Mouse (Mus musculus): ENCODE measurements around the gene Poc1b.

Gene Poc1b

DNA sequence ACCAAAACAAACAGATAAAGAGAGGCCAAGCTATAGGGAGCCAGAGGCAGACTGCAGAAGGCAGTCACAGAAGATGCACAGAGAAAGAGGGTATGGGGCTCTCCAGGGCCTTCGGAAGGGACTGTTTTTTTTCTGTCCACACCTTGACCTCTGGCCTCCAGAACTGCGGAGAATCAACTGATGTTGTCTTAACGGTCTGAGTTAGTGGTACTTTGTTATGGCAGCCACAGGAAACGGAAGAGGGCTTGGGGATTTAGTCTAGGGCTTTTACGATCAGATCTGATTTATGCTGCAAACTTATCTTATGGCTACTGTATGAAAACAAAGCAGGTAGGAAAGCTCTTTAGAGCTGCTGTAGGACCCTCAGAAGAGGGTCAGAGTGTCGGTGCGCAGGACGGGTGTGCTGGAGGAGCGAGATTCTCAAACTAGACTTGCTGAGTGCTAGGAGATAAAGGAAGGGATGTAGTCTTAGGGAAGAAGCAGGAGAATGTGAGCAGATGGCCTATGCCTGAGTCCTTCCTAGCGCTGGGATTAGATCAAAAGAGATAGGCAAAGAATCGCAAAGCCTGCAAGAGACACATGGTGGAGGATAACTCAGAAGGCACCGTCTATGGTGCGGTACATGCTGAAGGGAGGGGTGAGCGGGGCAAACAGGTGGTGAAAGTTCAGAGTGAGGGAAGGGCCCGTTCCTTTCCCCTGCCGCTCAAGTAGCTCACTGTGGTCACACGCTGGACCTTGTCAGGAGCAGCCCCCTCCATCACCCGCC is 8.8 kb downstream of the Poc1b start:
- 56% methylated on average over 18 of the region's 18 CpGs for WGBS

DNA sequence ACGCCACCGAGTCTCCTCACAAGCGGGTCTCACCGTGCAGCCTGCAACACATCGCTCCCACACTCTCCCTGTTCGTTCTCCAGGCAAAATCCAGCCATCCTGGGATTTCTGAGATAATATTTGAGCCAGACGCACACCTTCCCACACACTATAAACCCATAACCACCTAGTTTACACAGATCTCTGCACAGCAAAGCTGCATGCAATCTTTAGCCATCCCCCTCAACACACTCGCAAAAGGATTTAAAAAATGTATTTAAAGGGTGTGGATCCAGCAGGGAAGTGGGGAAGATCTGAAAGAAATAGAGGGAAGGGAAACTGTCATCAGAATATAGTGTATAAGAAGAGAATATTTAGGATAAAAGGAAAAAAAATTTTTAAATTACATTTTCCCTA is 9.4 kb downstream of the Poc1b start:
- 51% methylated on average over 8 of the region's 8 CpGs for WGBS

DNA sequence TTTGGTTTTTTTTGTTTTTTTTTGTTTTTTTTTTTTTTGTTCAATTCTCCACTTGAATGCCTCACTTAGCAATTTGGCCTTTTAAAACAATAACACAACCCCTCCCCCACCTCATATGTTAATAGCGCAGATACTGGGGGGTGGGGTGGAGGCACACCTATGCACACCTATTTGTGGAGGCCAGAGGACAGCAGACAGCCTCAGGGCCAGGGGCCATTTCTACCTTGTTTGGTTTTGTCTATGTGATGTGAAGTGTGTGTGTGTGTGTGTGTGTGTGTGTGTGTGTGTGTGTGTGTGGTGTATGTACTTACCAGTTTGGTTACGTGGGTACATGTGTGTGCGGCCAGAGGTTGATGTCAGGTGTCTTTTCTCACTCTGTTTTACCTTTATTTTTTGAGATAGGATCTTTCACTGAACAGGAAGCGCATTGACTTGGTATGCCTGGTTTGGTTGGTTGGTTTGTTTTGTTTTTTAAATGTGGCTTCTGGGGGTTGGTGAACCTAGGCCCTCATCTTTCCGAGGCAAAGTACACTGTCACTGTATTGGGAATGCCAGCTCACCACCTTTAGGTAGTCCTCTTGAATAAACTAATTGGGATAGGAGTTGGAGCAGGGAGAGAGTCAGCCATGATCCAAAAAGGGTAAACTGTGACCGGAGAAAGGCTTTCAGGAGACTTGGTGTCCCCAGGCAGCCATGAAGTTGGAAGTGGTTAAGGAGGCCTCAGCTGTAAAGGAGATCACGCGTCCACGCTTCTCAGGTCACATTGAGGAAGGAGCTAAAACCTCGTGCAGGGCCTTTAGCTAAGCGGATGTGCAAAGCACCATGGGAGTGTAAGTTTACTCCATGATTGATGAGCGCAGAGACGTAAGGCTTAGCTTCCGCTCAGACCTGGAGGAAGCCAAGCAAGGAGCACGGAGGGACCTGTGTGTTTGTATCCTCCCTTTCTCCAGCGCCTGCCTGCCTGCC is 10.1 kb downstream of the Poc1b start:
- WGBS = 93% methylated on average over 16 of the region's 16 CpGs

DNA sequence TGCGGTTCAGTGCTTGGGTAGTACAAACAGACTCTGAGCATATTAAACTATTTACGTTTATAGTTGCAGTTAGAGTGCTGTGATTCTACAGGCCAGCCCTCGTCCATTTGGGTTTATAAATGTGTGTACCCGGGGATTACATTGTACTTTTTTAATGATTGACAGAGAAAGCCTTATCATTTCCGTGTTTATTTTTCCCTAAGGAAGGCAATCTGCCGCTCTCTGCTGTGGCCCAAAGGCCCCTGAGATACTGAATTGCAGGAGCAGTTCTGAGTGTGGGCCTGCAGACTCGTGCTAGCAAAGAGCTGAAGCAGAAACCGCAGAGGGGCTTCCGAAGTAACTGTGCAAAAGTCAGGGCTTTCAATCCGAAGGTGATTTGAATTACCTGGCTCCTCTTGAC is 11.0 kb downstream of the Poc1b start:
- WGBS = 91% methylated on average over 10 of the region's 10 CpGs

DNA sequence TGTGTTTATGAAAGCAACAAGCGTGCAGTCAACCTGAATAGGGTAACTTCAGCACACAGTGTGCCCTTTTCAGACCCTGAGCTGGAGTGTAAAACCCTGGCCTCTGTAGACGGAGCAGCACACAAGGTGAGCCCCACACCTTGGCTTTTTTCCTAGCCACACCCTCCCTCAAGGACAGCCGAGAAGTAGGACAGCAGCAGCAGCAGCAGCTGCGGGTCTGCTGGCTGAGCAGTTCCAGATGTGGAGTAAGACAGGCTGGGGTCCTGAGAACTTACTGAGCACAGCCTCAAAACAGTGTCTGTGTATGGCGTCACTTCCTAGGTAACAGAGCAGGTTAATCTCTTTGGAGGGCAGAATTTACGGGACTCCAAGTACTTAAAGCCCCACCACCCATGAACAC is 11.9 kb downstream of the Poc1b start:
- 87% methylated on average over 6 of the region's 6 CpGs for WGBS

DNA sequence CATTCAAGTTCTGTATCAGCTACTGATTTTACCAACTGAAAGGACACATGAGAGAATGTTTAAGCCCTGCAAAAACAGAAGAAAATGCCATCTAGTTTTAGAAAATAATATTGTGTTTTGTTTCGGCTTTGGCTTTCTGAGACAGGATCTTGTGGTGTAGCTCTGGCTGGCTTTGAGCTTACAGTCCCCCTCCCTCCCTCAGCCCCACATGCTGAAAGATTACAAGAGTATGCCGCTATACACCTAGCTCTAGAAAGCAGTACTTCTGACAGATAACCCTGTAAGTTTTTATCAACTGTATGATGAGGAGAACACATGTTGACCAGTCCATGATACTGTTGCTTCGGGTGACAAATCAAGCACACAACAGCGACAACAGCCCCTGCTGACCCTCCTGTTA is 12.6 kb downstream of the Poc1b start:
- WGBS = 93% methylated on average over 4 of the region's 4 CpGs

DNA sequence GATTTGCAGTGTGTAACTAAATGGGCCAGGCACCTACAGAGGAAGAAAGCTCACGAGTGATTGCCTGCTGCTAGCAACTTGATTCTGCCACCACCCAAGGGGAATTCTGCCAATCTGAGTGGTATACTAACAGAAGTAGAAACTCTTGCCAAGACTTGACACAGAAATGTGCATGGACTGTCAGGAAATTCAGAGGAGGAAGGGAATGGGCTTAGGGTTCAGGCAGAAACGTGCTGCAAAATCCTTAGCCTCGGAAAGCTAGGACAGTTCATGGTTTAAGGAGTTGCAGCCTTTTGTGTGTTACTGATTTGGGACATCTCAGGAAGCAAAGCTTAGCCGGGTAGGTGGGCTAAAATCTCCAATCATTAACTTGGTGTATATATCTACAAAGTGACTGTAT is 19.4 kb downstream of the Poc1b start, which contains the start of gene Phxr2:
Gene Phxr2 (minus strand): TSS at position 101 of the 400 bp plus-strand sequence.
- 62% methylated on average over 4 of the region's 4 CpGs for WGBS

DNA sequence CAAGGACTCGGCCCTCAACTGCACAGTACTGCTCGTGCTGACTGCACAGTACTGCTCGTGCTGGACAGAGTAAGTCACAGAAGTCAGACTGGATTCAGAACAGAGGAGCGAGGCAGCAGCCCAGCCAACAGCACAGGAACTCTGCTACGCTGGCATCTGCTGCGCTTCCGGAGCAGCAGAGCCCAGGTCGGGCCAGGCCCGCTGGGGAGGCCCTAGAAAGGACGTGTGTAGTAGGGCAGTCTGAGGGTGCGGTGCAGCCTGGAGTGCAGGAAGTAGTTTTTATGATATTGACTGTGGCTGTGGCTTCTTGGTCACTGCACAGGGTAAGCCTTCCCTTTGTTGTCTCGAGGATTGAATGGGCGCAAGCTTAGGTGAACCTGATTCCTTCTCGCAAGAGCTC is 20.1 kb downstream of the Poc1b start:
- 91% methylated on average over 14 of the region's 14 CpGs for WGBS

DNA sequence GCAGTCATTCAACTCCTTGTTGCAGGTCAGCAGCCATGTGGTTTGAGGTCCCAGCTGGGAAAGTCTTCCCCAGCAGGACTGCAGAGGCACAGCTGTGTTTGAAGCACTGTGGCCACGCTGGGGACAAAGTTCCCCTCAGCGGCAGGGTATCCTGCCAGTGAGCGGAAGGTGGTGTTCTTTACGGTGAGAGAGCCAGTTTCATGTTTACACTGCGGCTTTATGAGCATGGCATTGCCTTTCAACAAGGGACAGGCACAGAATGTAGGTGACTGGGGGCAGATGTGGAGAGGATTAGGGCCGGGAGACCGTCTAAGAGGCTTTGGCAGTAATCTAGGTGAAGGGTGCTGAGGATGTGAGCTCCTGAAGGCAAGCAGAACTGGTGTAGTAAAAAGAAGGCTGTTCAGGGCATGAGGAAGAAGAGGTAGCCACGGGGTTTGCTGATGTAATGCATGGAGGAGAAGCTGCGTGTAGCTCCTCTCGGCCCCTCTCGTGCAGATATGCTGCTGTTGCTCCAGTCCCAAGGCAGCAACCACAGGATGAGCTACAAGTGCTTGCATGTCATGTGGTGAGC is 20.9 kb downstream of the Poc1b start:
- 83% methylated on average over 11 of the region's 11 CpGs for WGBS

DNA sequence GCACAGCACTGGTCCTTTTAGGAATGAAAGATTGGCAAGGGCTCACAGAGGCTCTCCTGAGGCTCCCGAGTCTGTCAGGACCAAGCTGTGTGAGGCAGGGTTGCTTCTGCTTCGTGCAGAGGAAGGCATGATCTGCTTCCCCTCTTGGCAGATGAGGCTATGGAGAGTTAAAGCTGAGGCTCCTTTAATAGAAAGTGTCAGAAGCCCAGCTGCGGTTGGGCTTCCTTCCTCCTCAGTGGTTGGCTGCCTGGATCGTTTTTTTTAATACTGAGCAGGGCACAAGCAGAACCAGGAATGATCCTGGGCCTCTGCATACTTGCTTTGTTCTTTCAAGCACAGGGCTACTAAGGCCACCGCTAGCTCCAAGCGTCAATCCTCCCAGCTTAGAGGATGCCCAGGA is 23.8 kb downstream of the Poc1b start:
- WGBS = 31% methylated on average over 6 of the region's 6 CpGs

DNA sequence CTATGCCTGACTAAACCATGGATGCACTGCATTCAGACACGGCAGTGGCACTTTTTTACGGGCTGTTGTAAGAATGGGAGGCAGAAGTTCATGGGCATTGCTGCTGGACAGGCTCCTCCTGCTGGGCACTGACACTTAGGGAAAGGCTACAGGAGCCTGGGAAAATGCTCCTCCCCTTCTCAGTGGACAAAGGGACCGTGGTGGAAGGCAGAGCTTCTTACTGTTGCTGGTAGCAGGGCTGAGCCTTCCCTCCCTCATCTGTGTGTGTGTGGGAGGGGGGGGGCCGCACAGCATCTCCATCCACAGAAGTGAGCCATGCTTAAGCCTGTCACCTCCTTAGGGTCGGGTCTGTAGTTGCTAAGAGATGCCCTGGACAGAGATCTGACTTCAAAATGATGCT is 24.5 kb downstream of the Poc1b start:
- 53% methylated on average over 5 of the region's 5 CpGs for WGBS

DNA sequence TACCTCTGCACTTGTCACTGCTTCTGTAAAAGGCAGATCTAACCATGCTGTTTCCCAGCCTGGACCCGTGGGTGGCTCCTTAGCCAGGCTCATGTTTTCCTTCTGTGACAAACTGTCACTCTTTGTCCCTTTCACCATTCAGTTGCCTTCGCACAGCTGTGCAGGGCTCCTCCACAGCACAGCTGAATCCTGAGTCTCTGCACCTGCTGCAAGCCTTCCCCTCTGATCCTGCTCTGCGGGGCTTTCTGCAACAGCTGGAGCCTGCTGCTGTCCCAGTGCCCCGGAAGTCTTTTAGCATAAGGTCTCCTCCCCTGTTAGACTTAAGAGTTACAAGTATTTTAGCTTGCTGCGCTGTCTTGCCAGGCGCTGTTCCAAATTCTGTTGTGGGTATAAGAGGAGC is 25.4 kb downstream of the Poc1b start:
- 45% methylated on average over 6 of the region's 6 CpGs for WGBS

DNA sequence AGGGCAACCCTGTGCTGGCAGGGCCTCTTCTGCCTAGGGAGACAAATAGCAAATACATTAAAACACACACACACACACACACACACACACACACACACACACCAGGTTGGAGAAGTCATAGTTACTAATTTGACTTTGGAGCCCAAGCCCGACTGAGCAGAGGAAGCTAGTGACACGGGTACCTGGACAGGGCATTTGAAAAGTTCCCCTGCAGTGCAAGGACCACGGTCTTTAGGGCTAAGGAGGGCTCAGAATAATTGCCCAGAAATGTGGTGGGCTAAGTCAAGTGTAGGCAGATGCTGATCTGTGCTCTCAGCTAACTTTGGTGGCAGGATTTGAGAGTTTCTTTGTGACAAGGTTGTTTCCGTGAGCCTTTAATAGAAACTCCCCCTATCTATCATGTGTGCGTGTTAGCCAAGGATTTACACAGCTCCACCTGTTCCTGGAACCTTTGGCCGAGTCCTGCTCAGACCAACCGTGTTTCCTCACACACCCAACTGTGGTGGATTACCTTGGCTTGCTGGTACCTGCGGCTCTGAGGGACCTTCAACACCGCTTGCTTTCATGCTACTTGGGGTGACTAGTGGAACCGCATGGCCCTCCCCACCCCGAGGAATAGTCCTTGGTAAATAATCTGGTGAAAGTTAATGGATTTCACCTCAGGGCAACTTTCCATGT is 25.9 kb downstream of the Poc1b start:
- WGBS = 92% methylated on average over 11 of the region's 11 CpGs

DNA sequence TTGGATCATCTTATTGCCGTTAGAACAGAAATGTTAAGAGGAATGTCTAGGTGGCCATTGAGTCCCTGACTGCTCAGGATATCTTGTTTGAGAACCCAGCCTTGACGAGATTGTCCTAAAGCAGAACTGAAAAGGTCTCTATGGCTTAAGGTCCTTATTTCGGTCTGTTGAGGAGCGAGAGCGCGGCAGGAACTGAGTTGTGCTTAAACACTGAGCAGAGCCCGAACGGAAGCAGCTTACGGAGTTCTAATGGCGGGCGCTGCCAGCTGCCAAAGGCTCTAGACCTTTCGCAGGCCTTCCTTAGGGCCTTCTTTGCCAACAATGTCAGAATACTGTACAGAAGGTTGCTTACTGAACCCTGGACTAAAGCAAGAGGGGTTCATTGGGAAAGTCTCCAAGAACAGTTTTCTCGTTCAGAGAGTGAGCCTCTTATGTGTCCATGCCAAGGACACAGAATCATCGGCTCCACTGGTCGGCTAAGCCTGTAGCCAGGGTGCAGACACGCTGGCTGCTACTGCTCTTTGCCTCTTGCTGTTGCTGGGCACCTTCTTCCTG is 26.6 kb downstream of the Poc1b start:
- WGBS = 88% methylated on average over 16 of the region's 16 CpGs

DNA sequence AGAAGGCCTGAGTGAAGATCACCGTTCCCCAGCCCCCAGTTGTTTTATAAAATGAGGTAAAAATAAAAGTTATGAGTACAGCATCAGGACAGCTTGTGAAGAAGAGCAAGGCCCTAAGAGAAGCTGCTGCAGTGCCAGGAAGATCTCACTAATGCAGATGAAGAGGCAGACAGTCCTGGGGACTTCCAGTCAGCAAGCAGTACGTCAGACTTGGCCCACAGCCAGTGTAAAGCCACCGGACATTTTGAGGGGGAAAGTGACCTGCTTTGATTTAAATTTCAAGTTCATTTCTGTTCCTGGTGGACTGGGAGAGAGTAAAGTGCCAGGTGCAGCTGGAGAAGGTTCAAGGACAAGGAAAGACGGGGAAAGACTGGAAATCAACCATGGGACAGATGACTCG is 29.5 kb downstream of the Poc1b start:
- WGBS = 54% methylated on average over 5 of the region's 5 CpGs

DNA sequence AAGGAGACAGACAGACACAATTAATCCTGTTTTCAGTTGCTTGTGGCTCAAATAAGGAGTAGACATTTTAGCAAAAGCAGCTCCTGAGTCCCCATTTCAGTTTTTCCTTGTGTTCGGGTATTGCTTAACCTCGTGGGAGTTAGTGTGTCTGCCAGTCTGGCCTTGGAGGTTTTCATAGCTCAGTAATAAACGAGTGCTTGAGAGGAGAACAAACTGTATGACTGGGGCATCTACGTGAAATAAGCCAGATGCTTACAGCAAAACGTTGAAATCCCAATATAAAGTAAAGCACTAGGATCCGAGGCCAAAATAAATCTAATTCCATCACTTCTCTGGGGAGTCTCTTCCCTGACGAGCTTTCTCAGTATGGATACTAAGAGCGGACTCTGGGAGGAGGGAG is 38.8 kb downstream of the Poc1b start:
- WGBS = 82% methylated on average over 8 of the region's 8 CpGs

DNA sequence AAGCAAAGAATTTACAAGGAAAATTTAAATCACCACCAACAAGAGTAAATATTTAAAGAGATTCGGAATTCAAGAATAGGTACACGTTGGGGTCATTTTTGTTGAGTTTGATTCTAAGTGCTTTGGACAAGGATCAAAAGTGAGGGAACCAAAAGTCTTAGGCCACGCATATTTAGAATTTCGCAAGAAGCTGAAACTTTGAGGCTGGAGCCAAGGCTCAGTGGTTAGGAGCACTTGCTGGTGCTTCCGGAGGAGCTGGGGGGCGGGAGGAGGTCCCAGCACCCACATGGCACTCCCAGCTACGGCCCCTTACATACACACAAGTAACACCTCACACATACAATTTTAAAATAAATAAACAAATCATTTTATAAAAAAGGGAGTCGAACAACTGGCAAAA is 39.8 kb downstream of the Poc1b start:
- 93% methylated on average over 8 of the region's 8 CpGs for WGBS

DNA sequence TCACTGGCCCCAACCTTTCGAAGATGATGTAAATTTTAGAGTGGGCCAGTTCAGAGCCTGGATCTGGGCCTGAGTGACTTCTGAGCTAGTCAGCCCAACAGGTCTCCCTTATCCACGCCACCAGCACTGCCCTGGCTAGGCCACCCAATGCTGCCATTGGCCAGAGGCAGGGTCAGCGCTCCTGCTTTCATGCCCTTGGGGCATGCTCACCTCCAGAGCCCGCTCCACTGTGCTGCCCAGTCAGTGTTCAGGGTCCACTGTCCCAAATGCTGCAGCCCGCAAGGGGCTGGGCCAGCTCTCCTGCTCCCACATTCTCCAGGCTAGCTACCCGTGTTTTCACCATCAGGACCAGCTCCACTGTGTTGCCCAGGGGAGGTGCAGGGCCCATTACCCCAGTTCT is 43.2 kb downstream of the Poc1b start:
- 93% methylated on average over 6 of the region's 6 CpGs for WGBS

DNA sequence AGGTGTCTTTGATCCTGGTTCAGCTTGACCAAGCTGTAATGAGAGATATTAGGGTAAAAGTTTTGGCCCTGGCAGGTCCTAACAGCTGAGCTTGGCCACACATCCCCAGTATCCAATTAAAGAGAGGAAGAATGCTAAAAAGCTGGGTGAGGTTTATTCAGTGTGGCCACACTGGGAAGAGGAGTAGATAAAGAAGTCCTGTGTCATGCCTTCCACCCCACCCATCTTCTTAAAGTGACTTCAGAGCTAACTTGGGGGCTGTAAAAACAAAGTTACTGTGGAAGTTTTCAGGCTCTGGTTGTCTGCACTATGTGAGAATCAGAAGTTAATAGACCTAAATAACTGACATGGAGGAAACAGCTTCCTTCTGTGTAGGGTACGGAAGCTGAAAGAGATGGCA is 44.7 kb downstream of the Poc1b start:
- WGBS = 98% methylated on average over 1 of the region's 1 CpGs

DNA sequence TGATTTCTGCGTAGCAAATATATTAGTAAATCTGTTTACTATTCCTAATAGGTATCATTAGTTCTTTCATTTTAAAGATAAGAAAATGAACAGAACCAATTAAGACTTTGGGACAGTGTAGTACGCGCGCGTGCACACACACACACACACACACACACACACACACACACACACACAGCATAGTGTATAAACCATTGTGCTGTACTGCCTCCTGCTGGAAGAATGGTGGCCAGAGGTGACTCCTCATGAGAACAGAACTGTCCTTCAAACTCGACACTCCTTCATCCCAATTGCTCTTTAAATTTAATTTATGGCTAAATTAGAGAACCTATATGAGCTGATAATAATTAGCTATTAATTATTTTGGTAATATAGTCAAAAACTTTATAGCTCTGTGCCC is 45.2 kb downstream of the Poc1b start:
- WGBS = 86% methylated on average over 6 of the region's 6 CpGs

DNA sequence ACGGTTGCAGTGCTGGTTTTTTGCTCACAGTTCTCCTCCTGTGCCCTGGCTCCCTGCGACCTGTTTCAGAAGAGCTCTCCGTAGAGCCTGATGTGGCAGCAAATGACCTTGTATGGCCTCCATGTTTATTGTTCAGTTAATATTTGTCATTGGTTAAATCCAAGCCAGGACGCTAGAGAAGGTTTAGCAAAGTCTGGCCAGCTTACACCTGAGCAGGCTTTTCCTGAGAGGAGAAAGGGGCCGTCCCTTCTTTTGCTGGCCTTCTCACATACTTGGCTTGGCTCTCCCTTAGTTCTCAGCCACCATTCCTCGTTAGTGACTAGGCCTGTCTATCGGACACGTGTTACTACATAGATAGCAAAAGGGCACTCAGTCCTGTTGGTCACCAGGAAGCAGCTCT is 47.8 kb downstream of the Poc1b start:
- WGBS = 86% methylated on average over 8 of the region's 8 CpGs

DNA sequence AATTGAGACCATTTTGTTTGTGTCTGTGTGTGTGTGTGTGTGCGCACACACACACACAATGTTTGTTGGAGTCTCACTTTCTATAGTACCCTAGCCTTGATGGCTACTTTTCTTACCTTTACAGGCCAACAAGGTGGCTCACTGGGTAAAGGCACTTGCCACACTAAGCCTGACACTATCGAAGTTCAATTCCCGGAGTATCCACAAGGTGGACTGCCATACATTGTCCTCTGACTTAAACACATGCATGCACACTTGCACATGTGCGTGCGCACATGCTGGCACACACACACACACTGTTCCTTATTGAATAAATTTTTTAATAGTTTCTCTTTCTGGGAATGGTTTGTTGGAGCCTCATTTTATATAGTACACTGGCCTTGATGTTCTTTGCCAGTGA is 50.0 kb downstream of the Poc1b start:
- 93% methylated on average over 5 of the region's 5 CpGs for WGBS
